Mouse (Mus musculus) frontal cortex, postnatal 10 days (tissue): ENCODE measurements at regions not wholly inside any gene's neighbourhood (a gene's known extent, or its start where the extent isn't known, plus 50 kb on each side); places are given as distances from the start of the nearest gene placed in this dataset.
A peak's percentile ranks its signal among the peaks of the same experiment; 100 is the strongest.

Experiments
- DNase-seq, 2 experiments: peaks; one replicate each; pipeline ENCODE4 v3.0.0; 2022; ENCODE audit warnings: low spot score in 2 of 2, mixed read lengths in 1 of 2

GRCm38 (mm10) chr17:72993134-72993533, 75.0 kb downstream of the Lbh start:
- DNase-seq: no peak

- no peak for DNase-seq
Observed at GRCm38 (mm10) chr17:72993626-72994025, 75.5 kb downstream of the Lbh start.

GRCm38 (mm10) chr17:72996539-72996938, 78.4 kb downstream of the Lbh start:
- DNase-seq: no peak

GRCm38 (mm10) chr17:72997301-72997921, 79.3 kb downstream of the Lbh start:
- no peak for DNase-seq

GRCm38 (mm10) chr17:73005100-73005499, 87.0 kb downstream of the Lbh start:
- no peak for DNase-seq

GRCm38 (mm10) chr17:73008901-73009300, 90.8 kb downstream of the Lbh start:
- DNase-seq: no peak

- no peak for DNase-seq
Observed at GRCm38 (mm10) chr17:73009962-73010361, 91.9 kb downstream of the Lbh start.

GRCm38 (mm10) chr17:73012356-73012755, 94.3 kb downstream of the Lbh start:
- no peak for DNase-seq

GRCm38 (mm10) chr17:73012954-73013353, 94.8 kb upstream of the Lclat1 start:
- no peak for DNase-seq

- DNase-seq: no peak
Observed at GRCm38 (mm10) chr17:73014090-73014853, 93.5 kb upstream of the Lclat1 start.

- DNase-seq: no peak
Observed at GRCm38 (mm10) chr17:73017173-73017572, 90.6 kb upstream of the Lclat1 start.

- no peak for DNase-seq
Observed at GRCm38 (mm10) chr17:73022630-73023051, 85.1 kb upstream of the Lclat1 start.

- DNase-seq: no peak
Observed at GRCm38 (mm10) chr17:73023362-73024107, 84.2 kb upstream of the Lclat1 start.

GRCm38 (mm10) chr17:73027122-73027521, 80.7 kb upstream of the Lclat1 start:
- DNase-seq: no peak

GRCm38 (mm10) chr17:73031796-73032195, 76.0 kb upstream of the Lclat1 start:
- DNase-seq: no peak

- DNase-seq: no peak
Observed at GRCm38 (mm10) chr17:73032326-73032725, 75.5 kb upstream of the Lclat1 start.

- DNase-seq: no peak
Observed at GRCm38 (mm10) chr17:73034420-73034819, 73.4 kb upstream of the Lclat1 start.

- DNase-seq: no peak
Observed at GRCm38 (mm10) chr17:73034981-73035481, 72.8 kb upstream of the Lclat1 start.

- no peak for DNase-seq
Observed at GRCm38 (mm10) chr17:73036845-73037244, 70.9 kb upstream of the Lclat1 start.

- DNase-seq: no peak
Observed at GRCm38 (mm10) chr17:73038586-73038985, 69.2 kb upstream of the Lclat1 start.

- peak; percentile 21 to 26 for DNase-seq
Observed at GRCm38 (mm10) chr17:73044918-73045580, 62.7 kb upstream of the Lclat1 start.

- DNase-seq: no peak
Observed at GRCm38 (mm10) chr17:73046985-73047384, 60.8 kb upstream of the Lclat1 start.
